Mouse (Mus musculus) adrenal gland (tissue): ENCODE data around the gene Cyp1a2.
"Not testable (repeated sequence)": the region's sequence is repeated elsewhere in the genome, so short reads cannot be mapped to it uniquely, and the experiment has no call there.

ENCODE experiments used
- intact Hi-C: fragments of 180-260 bp; cut with DNase I; formaldehyde crosslinking; loops from one replicate; pipeline ENCODE4 v1.15.1; 2025
- long read RNA-seq, 2 experiments: library from polyadenylated mRNA; unstranded; transcript quantifications; one replicate each; pipeline ENCODE4 v2.0.0; 2020; ENCODE audit warnings: borderline replicate concordance in 1 of 2; ENCODE audit not compliant: insufficient replicate concordance in 1 of 2

Cyp1a2 gene
- long read RNA-seq, experiment 1: 0 reads
- long read RNA-seq, experiment 2: 0 reads

- intact Hi-C loops: no loop called here
Measured at GRCm38 (mm10) chr9:57683520-57683919, at the start of gene Cyp1a2. Cyp1a2 (minus strand) TSS chr9:57683703.

- intact Hi-C loops: no loop called here
Measured at GRCm38 (mm10) chr9:57728312-57728711, 44.8 kb upstream of the Cyp1a2 start.

- intact Hi-C loops: no loop called here
Measured at GRCm38 (mm10) chr9:57724701-57725100, 41.2 kb upstream of the Cyp1a2 start.

GRCm38 (mm10) chr9:57723796-57724195 is 40.3 kb upstream of the Cyp1a2 start:
- intact Hi-C loops: no loop called here

- intact Hi-C loops: no loop called here
Measured at GRCm38 (mm10) chr9:57723315-57723715, 39.8 kb upstream of the Cyp1a2 start.

GRCm38 (mm10) chr9:57722371-57722770 is 38.9 kb upstream of the Cyp1a2 start:
- intact Hi-C loops: no loop called here

- intact Hi-C loops: no loop called here
Measured at GRCm38 (mm10) chr9:57720736-57721135, 37.2 kb upstream of the Cyp1a2 start.

- intact Hi-C loops: no loop called here
Measured at GRCm38 (mm10) chr9:57718408-57718807, 34.9 kb upstream of the Cyp1a2 start.

- intact Hi-C loops: no loop called here
Measured at GRCm38 (mm10) chr9:57712194-57712593, 28.7 kb upstream of the Cyp1a2 start.

GRCm38 (mm10) chr9:57710214-57710613 is 26.7 kb upstream of the Cyp1a2 start:
- intact Hi-C loops: not testable (repeated sequence)

- intact Hi-C loops: no loop called here
Measured at GRCm38 (mm10) chr9:57708720-57709274, 25.3 kb upstream of the Cyp1a2 start.

GRCm38 (mm10) chr9:57708068-57708719 is 24.7 kb upstream of the Cyp1a2 start, which contains the start of gene Edc3:
Edc3 (plus strand) TSS chr9:57708540.
- intact Hi-C loops: no loop called here

GRCm38 (mm10) chr9:57706496-57706895 is 23.0 kb upstream of the Cyp1a2 start:
- intact Hi-C loops: no loop called here

GRCm38 (mm10) chr9:57698466-57699150 is 15.1 kb upstream of the Cyp1a2 start:
- intact Hi-C loops: no loop called here

- intact Hi-C loops: no loop called here
Measured at GRCm38 (mm10) chr9:57697380-57697779, 13.9 kb upstream of the Cyp1a2 start.

GRCm38 (mm10) chr9:57696380-57697285 is 13.1 kb upstream of the Cyp1a2 start:
- intact Hi-C loops: no loop called here

GRCm38 (mm10) chr9:57694108-57694507 is 10.6 kb upstream of the Cyp1a2 start:
- intact Hi-C loops: no loop called here

- intact Hi-C loops: no loop called here
Measured at GRCm38 (mm10) chr9:57688606-57689005, 5.1 kb upstream of the Cyp1a2 start.

GRCm38 (mm10) chr9:57688158-57688557 is 4.7 kb upstream of the Cyp1a2 start:
- intact Hi-C loops: no loop called here

GRCm38 (mm10) chr9:57687751-57688150 is 4.2 kb upstream of the Cyp1a2 start, which contains the start of gene Cyp1a1:
Cyp1a1 (plus strand) TSS chr9:57687928.
- intact Hi-C loops: no loop called here

GRCm38 (mm10) chr9:57686011-57686410 is 2.5 kb upstream of the Cyp1a2 start:
- intact Hi-C loops: no loop called here
